Mouse (Mus musculus): ENCODE results near the gene Lrrn4.

Gene Lrrn4

DNA sequence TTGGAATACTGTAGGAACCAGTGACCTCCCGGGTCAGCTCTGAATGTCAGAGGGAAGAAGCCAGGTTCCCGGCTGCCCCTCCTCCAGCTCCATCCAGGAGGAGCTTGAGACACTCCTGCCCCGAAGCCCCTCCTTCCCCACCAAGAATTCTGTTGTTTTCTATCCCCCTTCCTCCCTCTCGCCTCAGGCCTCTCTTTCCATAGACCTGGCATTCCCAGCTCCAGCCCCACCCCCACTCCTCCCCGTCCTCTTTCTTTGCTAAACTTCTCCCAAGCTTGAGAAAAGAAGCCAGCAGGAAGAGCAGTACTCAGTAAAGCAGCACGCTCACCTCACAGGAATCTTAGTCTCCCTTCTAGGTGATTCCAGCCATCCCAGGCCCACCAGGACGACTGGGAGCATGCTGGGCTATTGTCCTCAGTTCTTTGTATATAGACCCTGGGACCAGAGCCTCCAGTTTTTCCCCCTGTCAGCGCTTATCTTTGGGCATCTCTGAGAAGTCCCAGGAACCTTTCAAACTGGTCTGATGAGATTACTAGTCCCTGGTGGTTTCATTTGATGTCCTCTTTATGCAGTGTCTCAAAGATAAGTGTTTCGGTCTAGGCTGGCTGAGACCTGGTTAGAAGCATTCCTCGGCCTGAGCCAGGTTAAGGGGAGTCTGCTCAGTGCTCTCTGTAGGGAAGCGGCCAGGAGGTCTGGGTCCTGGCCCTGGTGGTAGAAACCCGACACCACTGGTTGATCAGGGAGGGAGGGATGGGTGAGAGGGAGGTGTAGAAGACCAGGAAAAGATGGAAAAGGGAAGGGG lies at the start of gene Lrrn4:
Gene Lrrn4 (minus strand): TSS at position 48 of the 802 bp plus-strand sequence.
- DNase-seq (ENCODE audit: low spot score): peak; percentile 28

DNA sequence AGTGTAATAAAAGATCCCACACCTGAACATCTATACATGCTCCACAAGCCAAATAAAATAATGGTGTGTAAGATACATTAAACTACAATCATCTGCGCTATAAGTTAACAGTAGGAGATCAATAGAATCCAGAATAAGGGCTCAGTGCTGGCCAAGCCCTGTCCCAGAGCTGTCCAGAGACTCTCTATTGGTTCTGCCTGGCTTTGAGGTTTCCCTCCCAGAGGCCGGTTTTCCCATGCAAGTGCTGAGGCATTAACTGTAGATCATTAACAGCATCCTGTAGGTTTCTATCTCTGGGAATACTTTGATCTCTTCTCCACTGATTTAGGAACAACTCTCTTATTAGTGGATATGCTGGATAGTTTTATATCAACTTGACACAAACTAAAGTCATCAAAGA lies 48.3 kb upstream of the Lrrn4 start:
- DNase-seq (ENCODE audit: low spot score): no peak

DNA sequence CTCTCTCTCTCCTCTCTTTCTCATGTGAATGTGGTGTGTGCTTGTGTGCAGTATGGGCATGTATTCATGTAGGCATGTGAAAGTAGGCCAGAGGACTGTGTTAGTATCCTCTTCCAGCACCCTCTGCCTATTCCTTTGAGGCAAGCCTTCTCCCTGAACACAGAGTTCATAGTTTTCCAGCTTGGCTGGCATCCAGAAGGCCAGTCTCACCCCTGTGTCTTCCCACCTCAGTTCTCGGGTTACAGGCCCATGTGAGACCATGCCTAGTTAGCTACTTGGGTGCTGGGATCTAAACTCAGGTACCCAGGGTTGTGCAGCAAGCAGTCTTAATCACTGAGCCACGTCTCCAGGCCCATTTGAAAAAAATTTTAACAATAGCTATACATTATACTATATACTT lies 47.2 kb upstream of the Lrrn4 start:
- DNase-seq (ENCODE audit: low spot score): no peak

DNA sequence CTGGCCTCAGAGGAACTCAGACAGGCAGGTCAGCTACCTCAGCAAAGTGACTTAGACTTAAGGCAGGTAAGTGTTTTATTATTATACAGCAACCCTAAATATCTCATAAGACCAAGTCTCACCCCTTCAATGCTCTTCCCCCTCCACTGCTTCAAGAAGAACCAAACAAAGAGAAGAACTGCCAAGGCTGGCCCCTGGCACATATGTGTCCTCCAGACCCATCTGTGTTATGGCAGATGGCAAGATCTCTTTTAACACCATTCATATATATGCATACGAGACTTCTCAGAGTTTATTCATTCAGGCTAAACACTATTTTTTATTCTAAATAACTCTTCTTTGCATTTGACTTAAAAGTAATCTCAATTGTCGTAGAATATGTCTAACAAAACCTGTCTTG lies 46.6 kb upstream of the Lrrn4 start:
- no peak for DNase-seq (ENCODE audit: low spot score)

DNA sequence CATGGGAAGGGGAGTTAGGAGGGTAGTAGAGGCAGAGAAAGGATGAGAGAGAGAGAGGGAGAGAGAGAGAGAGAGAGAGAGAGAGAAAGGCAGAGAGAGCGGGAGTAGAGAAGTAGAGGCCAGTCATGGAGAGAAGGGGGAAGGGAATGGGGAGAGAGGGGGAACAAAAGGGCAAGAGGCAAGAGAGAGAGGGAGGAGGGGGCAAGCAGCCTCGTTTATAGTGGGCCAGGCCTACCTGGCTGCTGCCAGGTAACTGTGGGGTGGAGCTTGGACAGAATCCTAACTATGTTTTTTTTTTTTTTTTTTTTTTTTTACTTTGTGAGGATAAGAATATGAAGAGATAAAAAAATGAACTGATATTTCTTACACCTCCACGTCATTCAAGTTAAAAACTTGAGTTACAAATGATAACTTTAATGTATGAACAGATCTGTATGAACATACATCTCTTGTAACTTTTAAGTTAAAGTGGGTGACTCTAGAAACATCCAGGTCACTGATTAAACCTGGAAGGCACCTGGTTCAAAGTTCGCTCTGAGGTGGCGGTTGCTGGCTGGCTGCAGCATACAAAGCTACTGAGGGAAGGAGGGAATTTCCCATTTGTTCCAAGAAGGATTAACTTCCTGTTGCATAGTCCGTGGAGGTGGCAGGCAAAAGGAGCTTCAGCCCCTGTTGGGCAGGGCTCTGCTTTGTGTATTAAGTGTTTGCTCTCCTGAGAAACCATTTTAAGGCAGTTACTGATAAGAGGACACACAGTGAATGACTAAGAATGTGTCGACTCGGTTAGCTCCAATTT lies 42.8 kb upstream of the Lrrn4 start:
- peak; percentile 81 for DNase-seq (ENCODE audit: low spot score)

DNA sequence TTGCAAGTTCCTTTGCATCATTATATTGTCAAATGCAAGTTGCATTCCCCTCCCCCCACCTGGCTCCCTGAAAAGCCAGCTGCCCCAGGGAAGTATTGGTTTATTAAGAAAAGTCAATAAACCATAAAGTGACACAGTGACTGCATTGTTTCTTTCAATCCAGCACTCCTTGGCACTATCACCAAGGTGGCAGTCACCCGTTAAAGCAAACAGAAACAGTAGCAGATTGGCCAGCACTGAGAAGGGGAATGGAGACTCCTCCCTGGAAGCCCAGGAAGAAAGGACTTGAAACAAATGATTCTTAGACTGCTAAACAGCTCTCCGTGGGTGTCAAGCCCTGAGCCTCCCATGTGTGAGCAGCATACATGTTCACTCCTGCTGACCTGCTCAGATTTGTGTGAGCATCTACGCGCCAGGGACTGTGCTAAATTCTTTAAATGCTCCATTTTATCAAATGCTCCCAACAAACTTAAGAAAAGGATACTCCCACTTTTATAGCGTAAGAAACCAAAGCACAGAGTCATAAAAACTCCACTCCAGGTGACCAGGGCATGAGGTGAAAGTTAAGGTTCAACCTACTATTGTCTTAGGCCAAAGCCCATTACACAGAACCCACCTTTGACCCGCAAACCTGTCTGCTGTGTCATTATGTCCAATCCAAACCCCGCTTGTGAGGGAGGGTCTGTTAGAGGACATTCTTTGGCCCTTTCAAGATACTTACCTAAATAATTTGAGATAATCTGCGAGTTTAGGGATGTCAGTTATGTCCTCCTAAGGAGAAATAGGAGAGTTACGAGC lies 41.6 kb upstream of the Lrrn4 start:
- peak; percentile 76 for DNase-seq (ENCODE audit: low spot score)

DNA sequence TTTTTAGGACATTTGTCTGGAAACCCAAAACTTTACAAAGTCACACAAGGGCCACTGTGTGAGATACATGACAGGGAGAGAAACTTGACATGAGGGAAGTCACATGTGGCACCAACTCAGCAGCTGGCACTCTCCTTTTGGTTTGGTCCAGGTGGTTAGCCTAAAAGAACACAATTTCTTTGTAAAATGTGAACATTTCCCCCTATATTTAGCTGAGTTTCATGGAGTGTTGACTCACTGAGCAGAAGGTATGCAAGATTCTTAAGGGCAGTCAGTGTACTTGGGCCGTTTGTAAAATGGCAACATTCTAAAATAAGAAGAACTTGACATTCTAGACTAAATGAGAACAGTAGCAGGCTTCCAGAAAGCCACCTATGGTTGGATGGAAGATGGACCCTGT lies 34.1 kb upstream of the Lrrn4 start:
- DNase-seq (ENCODE audit: low spot score): no peak

DNA sequence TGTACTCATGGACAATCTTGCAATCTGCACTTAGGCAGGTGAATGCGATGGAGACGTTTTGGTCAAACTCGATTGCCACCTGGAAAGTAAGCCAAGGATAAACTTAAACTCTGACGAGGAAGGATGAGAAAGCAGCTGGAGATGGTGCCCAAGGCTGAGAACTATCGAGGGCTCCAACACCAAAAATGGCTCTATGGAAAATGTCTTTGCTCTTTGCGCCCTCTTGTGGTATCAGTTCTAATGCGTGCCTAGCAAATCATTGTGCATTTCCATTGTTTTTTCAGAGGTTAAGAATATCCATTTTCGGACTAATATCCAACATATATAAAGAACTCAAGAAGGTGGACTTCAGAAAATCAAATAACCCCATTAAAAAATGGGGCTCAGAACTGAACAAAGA lies 26.1 kb upstream of the Lrrn4 start:
- no peak for DNase-seq (ENCODE audit: low spot score)

DNA sequence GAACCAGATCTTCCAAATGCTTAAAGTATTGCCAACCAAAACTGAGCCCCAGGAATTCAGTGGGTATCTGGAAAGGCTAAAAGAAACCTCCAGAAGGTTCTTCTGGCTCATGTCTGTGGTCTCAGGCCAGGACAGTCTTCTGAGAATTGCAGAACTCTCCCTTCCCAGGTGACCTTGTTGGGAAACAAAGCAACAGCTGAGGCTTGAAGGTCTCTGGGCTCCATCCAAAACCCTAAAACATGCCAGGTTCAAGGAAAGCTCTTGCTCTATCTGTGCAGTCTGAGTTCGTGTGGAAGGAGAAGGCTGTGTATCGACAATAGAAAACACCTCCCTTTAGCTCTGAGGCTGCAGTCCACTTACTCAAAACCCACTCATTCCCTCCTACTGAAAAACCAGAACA lies 24.3 kb upstream of the Lrrn4 start:
- DNase-seq (ENCODE audit: low spot score): no peak

DNA sequence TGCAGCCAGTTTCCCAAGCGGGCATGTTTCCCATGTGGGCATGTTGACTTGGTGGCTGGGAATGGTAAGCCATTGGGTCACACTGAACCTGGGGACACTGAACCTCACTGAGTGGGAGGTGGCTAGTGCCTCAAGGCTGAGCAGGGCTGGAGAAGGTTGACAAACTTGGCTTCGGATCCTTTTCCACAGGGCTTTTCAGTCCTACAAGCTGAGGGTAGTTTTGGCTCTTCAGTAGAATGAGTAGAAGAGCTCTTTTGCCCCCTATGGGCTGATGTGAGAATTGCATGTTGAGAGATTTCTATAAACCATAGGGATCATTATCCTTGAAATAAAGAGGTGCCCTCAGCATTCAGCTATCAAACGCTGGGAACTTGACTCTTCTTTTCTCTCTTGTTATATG lies 22.8 kb upstream of the Lrrn4 start:
- peak; percentile 38 for DNase-seq (ENCODE audit: low spot score)

DNA sequence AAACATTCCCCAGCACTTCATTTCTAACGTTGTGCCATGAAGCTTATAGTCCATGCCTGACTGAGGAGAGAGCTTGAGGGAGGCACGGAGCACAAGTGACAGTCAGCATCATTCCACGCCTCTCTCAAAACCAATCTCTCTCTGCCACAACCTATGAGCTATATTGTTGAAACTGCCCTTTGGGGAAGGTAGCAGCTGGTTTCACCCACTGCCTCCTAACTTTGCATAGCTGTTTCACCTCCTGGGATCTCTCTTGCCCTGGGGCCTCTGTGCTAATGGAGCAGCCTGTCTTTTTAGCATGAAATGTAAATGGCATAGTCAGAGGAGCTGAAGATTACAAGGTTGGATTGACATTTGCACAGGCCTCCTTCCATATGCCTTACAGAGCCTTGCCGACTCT lies 21.4 kb upstream of the Lrrn4 start:
- no peak for DNase-seq (ENCODE audit: low spot score)

DNA sequence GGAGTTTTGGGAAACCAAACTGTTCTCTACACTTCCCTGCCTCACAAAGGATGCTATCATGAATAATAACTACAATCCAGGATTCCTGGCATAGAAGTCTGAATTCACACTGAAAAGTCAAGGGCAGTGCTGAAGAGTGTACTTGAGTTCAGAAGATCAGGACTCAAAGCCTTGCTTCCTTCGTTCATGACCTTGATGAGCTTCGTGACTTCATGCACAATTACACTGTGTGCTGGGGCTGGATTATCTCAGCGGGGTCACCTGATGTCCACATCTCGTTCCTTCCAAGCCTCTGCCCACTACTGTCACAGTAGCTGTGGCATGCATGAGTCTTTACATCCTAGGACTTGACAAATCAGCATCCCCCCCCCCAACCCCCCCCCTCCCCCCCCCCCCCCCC lies 20.9 kb upstream of the Lrrn4 start:
- no peak for DNase-seq (ENCODE audit: low spot score)

DNA sequence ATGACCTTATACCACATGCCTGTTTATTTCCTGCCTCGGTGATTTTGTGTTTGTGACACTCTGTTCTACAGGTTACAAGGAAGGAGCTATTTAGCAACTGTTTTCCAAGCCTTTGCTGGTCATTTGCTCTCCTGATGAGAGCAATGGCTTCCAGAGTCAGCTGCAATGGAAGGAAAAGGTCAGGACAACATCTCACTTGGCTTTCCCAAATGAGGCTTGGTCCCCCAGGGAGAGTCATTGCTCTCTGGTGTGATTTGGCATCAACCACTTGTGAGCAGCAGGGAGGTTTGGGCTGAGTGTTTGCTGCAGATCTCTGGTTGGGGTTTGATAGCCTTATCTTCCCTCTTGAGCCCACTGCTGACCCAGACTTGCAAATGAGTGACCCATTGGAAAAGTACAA lies 19.9 kb upstream of the Lrrn4 start:
- DNase-seq (ENCODE audit: low spot score): no peak

DNA sequence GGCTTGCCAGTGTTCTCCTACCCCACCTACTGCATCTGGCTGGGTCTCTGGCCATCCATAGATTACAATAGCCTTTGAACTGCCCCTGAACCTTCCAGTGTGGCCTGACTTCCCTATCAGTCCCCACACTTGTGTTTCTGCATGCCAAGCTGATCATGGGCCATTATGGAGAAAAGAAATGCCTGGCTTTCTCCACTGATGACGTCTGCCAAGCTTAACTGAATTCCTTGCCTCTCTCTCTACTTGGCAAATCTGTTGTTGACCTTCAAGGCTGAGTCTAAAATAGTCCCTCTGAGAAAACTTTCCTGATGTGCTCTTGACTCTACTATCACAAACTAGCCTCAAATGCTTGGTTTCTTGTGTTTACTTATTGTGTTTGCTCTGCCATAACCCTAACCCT lies 17.5 kb upstream of the Lrrn4 start:
- DNase-seq (ENCODE audit: low spot score): no peak

DNA sequence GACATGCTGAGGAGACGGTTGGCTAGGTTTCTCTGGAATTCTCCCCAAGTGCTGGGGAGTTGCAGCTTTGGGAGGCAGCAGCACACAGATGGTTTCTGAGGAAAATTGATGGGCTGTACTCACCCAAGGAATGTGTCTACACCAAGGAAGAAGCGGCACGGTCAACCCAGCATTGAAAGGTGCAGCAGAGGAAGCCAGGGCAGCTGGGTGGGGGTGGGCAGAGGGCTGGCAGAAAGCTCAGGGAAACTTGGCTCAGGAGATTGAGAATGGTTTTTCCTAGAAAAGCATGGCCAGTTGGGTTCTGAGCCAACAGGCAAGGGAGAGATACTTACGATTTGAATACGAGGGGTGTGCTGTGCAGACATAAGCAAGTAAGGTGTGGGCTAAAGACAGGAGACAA lies 13.1 kb upstream of the Lrrn4 start:
- DNase-seq (ENCODE audit: low spot score): no peak

DNA sequence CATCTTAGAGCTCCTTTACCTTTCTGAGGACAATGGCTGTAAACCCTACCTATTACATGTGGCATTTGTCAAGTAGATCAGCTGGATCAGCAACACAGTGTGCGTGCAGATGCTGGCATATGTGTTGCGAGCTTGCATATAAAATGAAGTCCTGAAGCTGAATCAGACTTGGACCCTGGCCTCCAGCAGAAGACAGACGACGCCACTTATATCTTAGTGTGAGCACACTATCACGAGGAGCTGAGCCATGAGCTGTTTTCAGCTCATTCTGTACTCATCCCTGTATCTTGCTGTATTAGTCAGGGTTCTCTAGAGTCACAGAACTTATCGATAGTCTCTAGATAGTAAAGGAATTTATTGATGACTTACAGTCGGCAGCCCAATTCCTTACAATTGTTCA lies 4.6 kb upstream of the Lrrn4 start:
- DNase-seq (ENCODE audit: low spot score): no peak

DNA sequence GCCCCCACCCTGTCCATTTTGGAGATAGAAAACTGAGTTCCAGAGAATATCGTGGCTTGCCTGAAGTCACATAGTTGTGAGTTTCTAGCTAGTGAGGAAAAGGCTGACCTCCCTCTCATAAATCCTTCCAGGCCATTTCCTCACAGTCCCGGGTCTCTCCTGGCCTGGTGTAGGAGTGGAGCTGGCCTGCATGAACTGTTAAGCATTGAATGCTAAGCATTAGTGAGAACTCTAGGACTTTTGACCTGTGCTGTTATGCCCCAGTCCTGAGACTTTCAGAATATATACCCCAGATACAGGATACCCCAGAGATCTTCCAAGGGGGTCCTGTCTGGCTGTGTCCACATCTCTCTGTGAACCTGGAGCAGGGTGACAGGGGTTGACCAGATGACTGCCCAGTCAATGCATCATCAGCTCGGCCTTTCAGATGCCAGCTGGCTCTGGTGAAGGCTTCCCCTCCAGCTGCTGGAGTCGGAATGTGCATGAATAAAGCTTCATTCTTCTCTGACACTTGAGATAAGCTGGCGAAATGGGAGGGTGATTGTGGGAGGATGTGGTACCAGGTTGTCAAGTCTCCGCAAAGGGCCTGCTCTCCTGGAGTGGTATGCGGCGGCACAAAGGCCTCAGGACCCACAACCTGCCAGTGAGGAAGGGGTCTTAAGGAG lies 3.7 kb upstream of the Lrrn4 start:
- no peak for DNase-seq (ENCODE audit: low spot score)

DNA sequence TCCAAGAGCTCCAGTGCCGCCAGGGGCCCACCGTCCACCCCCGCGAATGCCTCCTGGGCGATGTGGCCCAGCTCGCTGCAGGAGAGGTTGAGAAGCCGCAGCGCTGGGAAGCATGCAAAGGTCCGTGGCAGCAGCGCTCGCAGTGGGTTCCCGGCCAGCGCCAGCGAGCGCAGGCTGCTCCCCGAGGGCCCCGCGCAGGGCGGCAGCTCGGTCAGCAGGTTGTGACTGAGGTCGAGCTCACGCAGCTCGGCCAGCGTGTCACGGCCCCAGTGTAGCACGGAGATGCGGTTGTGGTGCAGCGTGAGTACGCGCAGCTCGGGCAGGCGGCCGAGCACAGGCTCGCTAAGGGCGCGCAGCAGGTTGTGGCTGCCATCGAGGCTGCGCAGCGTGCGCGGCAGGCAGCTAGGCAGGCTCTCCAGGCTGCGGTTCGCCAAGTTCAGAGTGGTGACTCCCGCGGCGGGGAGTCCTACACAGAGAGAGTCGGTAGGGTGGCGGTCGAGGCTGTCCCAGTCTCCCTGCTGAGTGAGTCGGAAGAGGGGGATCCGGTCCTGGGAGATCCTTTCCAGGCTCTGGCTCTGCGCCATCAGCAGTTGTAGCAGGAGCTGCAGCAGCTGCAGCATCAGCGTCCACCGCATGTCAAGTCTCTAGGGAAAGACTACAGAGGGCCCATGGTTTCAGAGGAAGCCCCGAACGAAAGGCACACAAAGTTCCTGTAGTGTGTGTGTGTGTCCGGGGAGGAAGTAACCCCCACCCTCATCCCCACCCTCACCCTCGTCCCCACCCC lies 1.2 kb downstream of the Lrrn4 start:
- peak; percentile 43 for DNase-seq (ENCODE audit: low spot score)

DNA sequence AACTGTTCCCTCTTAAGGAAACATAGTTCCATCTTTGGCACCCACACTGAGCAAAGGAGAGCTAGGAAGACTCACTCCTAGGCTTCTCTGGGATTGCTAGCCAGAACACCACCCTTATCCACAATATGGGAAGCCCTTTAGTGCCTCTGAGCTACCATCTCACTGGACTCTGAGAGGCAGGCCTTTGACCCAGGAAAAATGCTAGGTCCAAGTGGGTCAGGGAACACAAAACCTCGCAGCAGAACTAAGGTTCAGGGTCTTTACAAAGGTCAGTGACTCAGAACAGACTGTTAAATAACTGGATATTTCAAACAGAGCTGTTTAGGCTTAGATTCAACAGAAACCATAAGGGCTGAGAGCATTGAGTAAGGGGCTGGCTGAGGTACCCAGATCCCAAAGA lies 3.7 kb downstream of the Lrrn4 start:
- DNase-seq (ENCODE audit: low spot score): no peak

DNA sequence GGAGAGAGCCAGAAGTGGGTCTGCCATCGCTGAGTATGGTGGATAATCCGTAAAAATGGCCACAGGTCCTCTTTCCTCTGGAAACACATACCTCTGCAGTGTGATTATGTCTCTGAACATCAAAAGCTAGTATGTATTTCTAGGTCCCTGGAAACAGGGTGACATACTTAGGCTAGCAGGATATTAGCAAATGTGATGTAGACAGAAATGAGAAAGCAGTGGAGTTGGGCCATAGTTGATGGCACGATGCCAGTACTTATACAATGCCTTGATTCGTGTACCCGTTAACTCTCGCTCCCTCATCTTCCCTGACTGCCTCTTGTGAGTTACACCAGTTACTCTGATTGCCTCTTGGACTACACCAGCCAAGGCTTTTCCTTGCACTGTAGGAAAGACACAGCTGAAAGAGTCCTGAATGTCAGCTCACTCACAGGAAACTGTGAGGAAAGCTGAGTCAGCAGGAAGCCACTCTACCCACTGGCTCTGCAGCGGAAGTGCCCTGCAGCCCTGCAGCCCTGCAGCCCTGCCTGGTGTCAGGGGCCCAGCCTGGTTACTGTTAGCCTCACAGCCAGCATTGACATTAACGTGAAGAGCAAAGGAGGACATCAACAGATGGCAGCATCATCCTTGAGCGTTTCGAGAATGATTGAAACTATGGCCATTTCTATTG lies 6.9 kb downstream of the Lrrn4 start:
- DNase-seq (ENCODE audit: low spot score): no peak

DNA sequence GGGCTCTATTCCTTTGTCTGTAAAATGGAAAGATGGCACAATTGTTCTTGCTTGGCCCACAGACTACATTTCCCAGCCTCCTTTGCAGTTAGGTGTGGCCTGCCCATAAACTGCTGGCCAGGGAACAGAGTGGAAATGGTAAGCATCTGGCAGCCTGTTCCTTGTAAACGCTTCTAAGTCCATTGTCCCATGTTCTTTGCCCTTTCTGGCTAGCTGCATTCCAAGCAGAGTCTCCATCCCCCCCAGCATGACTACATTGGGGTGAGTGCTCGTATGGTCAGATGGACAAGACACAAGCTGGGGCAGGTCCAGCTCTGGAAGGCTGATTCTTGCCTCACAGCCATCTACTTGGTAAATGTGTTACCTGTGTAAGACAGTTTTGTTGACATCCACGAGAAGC lies 9.0 kb downstream of the Lrrn4 start:
- DNase-seq (ENCODE audit: low spot score): peak; percentile 53
